Mouse (Mus musculus): ENCODE results near the gene Zbtb7b. TPM values are rescaled to one million over a fixed set of nuclear protein-coding genes. Genes with fewer than 3 reads are reported as not detected.

Gene Zbtb7b
- polyA plus RNA-seq, 1 experiment from 2014 or later: 1.7 TPM

DNA sequence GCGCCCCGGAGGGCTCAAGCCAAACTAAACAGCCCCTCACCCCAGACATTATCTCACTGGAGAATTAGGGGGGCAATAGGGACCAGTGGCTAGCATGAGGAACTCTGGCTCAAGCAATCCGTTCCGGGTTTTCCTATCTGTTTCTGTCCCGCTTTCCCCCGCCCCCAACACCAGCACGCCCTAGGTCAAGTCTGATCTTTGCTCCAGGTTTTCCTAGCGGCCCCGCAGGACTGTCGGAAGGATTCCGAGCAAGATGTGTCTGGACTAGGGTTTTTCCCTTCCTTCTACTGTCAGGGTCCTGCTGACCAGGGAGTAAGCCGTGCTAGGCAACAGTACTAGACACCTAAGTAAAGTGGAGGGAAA, 299 bp upstream of the Zbtb7b start:
- Histone ChIP-seq H3K9ac (ENCODE audit: low read length) (peak overlapping the region; percentile 78), H3K4me1 (ENCODE audit: control insufficient read depth, insufficient read depth, low read length) (peaks cover 28% of the 10 kb centered on the region), H3K27ac (ENCODE audit: low read length) (peak overlapping the region; percentile 97), H3K4me2 (ENCODE audit: low read depth, low read length) (peak overlapping the region; percentile 90), H3K27me3 (ENCODE audit: control insufficient read depth, insufficient read depth, low read length) (no peaks in the 10 kb centered on the region), H3K36me3 (ENCODE audit: control insufficient read depth, insufficient read depth) (no peaks in the 10 kb centered on the region), H3K4me3 (ENCODE audit: low read length) (peak overlapping the region; percentile 77), H3K9me3 (replicated peaks; ENCODE audit: control insufficient read depth, low read length) (no peaks in the 10 kb centered on the region)
- peak; percentile 6 for ATAC-seq (replicated peaks; ENCODE audit: extremely low read depth, insufficient read depth, low FRiP score)
- WGBS: under 1% methylated on average over 11 of the region's 12 CpGs

GRCm38 (mm10) chr3:89393605-89394004, 971 bp downstream of the Zbtb7b start:
- peak overlapping the region; percentile 77 for H3K4me3 ChIP-seq (ENCODE audit: low read length)
- under 1% methylated on average over 15 of the region's 15 CpGs for WGBS
- peak overlapping the region; percentile 90 for H3K4me2 ChIP-seq (ENCODE audit: low read depth, low read length)
- H3K4me1 ChIP-seq (ENCODE audit: control insufficient read depth, insufficient read depth, low read length): peaks cover 28% of the 10 kb centered on the region
- H3K27me3 ChIP-seq (ENCODE audit: control insufficient read depth, insufficient read depth, low read length): no peaks in the 10 kb centered on the region
- ATAC-seq (replicated peaks; ENCODE audit: extremely low read depth, insufficient read depth, low FRiP score): peak; percentile 93
- H3K27ac ChIP-seq (ENCODE audit: low read length): peak overlapping the region; percentile 97
- no peaks in the 10 kb centered on the region for H3K9me3 ChIP-seq (replicated peaks; ENCODE audit: control insufficient read depth, low read length)
- peak overlapping the region; percentile 88 for H3K9ac ChIP-seq (ENCODE audit: low read length)
- no peaks in the 10 kb centered on the region for H3K36me3 ChIP-seq (ENCODE audit: control insufficient read depth, insufficient read depth)

GRCm38 (mm10) chr3:89392871-89393311, 1.7 kb downstream of the Zbtb7b start:
- Histone ChIP-seq H3K36me3 (ENCODE audit: control insufficient read depth, insufficient read depth) (no peaks in the 10 kb centered on the region), H3K27ac (ENCODE audit: low read length) (peak overlapping the region; percentile 73), H3K27me3 (ENCODE audit: control insufficient read depth, insufficient read depth, low read length) (no peaks in the 10 kb centered on the region), H3K4me1 (ENCODE audit: control insufficient read depth, insufficient read depth, low read length) (peaks cover 28% of the 10 kb centered on the region), H3K4me3 (ENCODE audit: low read length) (peak overlapping the region; percentile 77), H3K4me2 (ENCODE audit: low read depth, low read length) (peak overlapping the region; percentile 90), H3K9ac (ENCODE audit: low read length) (peak overlapping the region; percentile 88), H3K9me3 (replicated peaks; ENCODE audit: control insufficient read depth, low read length) (no peaks in the 10 kb centered on the region)
- no peak for ATAC-seq (replicated peaks; ENCODE audit: extremely low read depth, insufficient read depth, low FRiP score)
- under 1% methylated on average over 22 of the region's 24 CpGs for WGBS

DNA sequence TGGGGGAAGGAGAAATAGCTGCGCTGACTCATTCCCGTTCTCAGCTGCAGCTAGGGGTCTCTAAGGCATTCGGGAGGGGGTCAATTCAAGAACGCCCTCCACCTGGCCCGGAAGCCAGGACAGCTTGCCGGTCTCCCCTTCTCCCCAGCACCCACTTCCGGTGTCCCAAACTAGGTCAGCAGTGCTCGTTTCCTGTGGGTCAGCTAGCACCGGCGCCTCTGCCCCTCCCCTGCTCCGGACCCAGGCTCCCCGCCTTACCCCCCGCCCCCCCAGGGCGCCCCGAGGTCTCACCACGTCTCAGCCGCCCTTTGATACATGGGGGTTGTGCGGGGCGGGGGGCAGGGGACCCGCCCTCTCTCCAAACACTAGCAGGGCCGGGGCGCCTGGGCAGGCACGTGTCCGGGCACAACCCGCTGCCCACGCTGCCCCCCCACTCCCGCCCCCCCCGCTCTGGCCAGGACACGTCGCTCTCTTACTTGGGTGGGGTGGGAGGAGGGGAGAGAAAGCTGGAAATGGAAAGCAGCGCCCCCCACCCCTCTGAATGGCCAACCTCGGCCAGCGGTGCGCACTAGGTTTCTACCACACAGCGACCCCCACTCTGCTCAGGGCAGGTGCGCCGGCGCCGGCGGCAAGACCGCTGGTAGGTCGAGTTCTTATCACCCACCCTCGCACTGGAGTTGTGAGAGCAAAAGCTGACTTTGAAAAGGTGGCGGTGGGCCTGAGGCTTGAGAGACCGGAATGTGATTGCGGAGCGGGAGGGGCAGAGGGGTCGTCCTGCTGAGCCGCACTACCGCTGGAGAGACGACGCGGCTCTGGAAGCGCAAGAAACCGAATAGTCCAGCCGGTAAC, 2.7 kb downstream of the Zbtb7b start:
- WGBS: under 1% methylated on average over 55 of the region's 56 CpGs
- peak overlapping the region; percentile 88 for H3K9ac ChIP-seq (ENCODE audit: low read length)
- no peaks in the 10 kb centered on the region for H3K36me3 ChIP-seq (ENCODE audit: control insufficient read depth, insufficient read depth)
- H3K4me3 ChIP-seq (ENCODE audit: low read length): peak overlapping the region; percentile 77
- H3K27me3 ChIP-seq (ENCODE audit: control insufficient read depth, insufficient read depth, low read length): no peaks in the 10 kb centered on the region
- peaks cover 29% of the 10 kb centered on the region for H3K4me1 ChIP-seq (ENCODE audit: control insufficient read depth, insufficient read depth, low read length)
- no peak for ATAC-seq (replicated peaks; ENCODE audit: extremely low read depth, insufficient read depth, low FRiP score)
- no peaks in the 10 kb centered on the region for H3K9me3 ChIP-seq (replicated peaks; ENCODE audit: control insufficient read depth, low read length)
- peak overlapping the region; percentile 73 for H3K27ac ChIP-seq (ENCODE audit: low read length)
- peak overlapping the region; percentile 90 for H3K4me2 ChIP-seq (ENCODE audit: low read depth, low read length)

DNA sequence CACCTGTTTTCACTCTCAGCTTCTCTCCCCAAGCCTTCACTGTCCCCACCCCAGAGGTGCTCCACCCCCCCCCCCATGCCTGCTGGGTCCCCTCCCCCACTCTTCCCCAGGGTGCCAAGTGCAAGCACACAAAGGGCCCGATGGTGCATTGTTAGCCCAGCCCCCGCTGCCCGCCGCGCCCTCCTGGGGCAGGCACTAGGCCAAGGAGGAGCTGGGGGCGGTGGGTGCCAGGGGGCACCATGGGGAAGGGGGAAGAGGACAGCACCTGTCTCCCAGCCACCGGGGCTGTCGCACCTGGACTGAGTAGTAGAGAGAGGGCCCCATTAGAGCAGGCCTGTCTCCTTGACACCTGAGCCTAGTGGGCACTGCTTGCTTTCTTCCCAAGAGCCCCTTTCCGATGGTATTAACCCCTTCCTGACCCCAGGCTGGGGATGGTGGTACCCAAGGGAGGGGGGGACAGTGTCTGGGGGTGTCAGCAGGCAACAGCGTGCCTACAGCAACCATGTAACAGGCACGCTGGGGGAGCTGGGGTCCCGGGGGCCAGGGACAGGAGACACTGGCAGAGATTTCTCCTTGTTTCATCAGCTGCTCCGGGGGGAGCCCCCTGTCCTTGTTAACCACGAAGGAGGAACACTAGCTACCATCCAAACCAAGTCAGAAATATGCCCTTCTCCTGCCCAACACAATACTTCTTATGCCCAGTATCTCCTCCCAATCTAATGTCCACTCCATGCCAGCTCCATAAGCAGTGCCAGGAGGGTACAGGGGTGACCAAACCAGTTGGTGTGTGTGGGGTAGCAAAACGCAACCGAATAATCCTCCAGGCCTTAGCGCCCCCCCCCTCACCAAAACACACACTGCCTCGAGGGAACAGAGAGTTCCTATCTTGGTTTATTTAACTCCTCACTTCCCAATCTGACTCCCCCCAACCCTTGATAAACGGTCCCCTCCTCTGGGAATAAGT, 3.6 kb downstream of the Zbtb7b start:
- Histone ChIP-seq H3K4me2 (ENCODE audit: low read depth, low read length) (peak overlapping the region; percentile 90), H3K36me3 (ENCODE audit: control insufficient read depth, insufficient read depth) (no peaks in the 10 kb centered on the region), H3K4me3 (ENCODE audit: low read length) (peak overlapping the region; percentile 77), H3K9ac (ENCODE audit: low read length) (peak overlapping the region; percentile 88), H3K27ac (ENCODE audit: low read length) (peak overlapping the region; percentile 73), H3K27me3 (ENCODE audit: control insufficient read depth, insufficient read depth, low read length) (no peaks in the 10 kb centered on the region), H3K9me3 (replicated peaks; ENCODE audit: control insufficient read depth, low read length) (no peaks in the 10 kb centered on the region), H3K4me1 (ENCODE audit: control insufficient read depth, insufficient read depth, low read length) (peaks cover 24% of the 10 kb centered on the region)
- no peak for ATAC-seq (replicated peaks; ENCODE audit: extremely low read depth, insufficient read depth, low FRiP score)
- WGBS: 16% methylated on average over 19 of the region's 19 CpGs

- peak overlapping the region; percentile 73 for H3K27ac ChIP-seq (ENCODE audit: low read length)
- no peak for ATAC-seq (replicated peaks; ENCODE audit: extremely low read depth, insufficient read depth, low FRiP score)
- no peak overlapping the region for H3K4me2 ChIP-seq (ENCODE audit: low read depth, low read length)
- H3K9ac ChIP-seq (ENCODE audit: low read length): no peak overlapping the region
- no peaks in the 10 kb centered on the region for H3K27me3 ChIP-seq (ENCODE audit: control insufficient read depth, insufficient read depth, low read length)
- H3K4me3 ChIP-seq (ENCODE audit: low read length): no peak overlapping the region
- no peaks in the 10 kb centered on the region for H3K9me3 ChIP-seq (replicated peaks; ENCODE audit: control insufficient read depth, low read length)
- no peaks in the 10 kb centered on the region for H3K36me3 ChIP-seq (ENCODE audit: control insufficient read depth, insufficient read depth)
- H3K4me1 ChIP-seq (ENCODE audit: control insufficient read depth, insufficient read depth, low read length): peaks cover 15% of the 10 kb centered on the region
- WGBS: 27% methylated on average over 5 of the region's 5 CpGs
Observed at GRCm38 (mm10) chr3:89390111-89390515, 4.5 kb downstream of the Zbtb7b start.

DNA sequence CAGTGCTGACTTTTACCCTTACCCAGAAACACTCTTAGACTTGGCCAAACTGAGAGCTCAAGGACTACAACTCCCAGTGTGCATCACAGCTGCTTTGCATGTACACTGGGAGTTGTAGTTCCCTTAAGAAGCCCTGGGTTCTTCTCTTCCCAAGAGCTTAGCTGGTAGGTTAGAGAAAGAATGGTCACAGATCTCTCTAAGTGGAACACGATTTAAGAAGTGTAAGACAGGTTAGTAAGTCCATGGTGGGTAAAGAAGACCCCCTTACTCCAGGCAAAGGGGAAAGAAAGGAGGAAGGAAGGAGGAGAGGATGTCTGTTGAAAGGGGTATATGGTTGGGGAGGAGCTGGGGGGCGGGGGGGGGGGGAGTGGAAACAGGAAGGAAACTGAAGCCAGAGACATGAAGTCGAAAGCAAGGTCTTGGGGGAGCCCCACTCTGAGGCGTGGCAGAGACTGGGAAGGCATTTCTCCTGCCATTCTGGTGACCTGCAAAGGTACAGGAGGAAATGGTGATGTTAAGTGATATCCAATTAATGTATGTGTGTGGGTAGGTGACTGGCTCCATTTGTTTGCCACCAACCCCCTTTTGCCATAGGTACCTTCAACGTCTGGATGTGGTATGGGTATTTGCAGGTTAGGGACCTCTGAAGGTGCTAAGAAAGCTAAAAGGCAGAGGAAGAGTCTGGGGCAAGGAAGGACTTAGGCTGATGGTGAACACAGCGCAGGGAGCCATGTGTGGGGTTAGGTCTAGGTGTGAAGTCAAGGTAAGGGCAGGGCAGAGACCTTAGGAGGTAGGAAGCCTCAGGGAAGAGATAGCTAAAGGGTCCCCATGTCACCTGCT, 5.5 kb downstream of the Zbtb7b start:
- no peak overlapping the region for H3K27ac ChIP-seq (ENCODE audit: low read length)
- H3K27me3 ChIP-seq (ENCODE audit: control insufficient read depth, insufficient read depth, low read length): no peaks in the 10 kb centered on the region
- no peak overlapping the region for H3K9ac ChIP-seq (ENCODE audit: low read length)
- no peak overlapping the region for H3K4me3 ChIP-seq (ENCODE audit: low read length)
- 56% methylated on average over 6 of the region's 6 CpGs for WGBS
- H3K9me3 ChIP-seq (replicated peaks; ENCODE audit: control insufficient read depth, low read length): no peaks in the 10 kb centered on the region
- no peaks in the 10 kb centered on the region for H3K36me3 ChIP-seq (ENCODE audit: control insufficient read depth, insufficient read depth)
- H3K4me1 ChIP-seq (ENCODE audit: control insufficient read depth, insufficient read depth, low read length): peaks cover 15% of the 10 kb centered on the region
- no peak overlapping the region for H3K4me2 ChIP-seq (ENCODE audit: low read depth, low read length)
- no peak for ATAC-seq (replicated peaks; ENCODE audit: extremely low read depth, insufficient read depth, low FRiP score)

DNA sequence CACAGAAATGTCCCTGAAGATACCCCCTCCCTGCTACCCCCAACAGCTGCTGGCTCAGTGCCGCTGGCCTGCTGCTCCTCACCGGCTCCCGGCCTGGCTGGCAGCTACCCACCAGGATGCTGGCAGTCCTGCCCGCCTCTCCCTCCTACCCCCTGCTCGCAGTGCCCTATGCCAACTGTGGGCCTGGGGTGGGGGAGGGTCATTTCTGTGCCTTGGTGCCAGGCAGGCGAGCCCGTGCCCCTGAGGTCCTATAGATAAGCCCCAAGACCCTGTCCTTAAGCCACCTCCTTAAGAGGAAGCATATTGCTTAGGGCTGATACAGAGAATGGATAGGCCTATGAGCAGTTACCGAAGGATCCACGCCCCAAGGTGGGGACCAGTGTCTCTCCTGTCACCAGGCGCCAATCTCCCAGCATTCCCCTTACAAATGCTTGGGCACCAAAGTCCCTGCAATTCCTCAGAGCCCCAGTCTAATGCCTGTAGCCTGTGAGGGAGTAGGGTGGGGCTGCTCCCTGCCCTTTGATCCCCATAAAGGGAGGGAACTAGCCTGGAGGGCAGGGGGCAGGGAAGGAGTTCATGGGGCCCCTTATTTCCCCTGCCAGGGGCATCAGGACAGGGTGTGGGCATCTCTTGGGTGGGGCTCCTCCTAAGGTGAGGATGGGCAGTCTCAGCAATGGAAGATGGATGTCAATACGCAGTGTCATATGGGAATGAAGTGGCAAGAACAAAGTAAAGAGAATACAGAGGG, 6.3 kb downstream of the Zbtb7b start:
- Histone ChIP-seq H3K9me3 (replicated peaks; ENCODE audit: control insufficient read depth, low read length) (no peaks in the 10 kb centered on the region), H3K36me3 (ENCODE audit: control insufficient read depth, insufficient read depth) (no peaks in the 10 kb centered on the region), H3K27ac (ENCODE audit: low read length) (no peak overlapping the region), H3K4me2 (ENCODE audit: low read depth, low read length) (no peak overlapping the region), H3K27me3 (ENCODE audit: control insufficient read depth, insufficient read depth, low read length) (no peaks in the 10 kb centered on the region), H3K9ac (ENCODE audit: low read length) (no peak overlapping the region), H3K4me3 (ENCODE audit: low read length) (no peak overlapping the region), H3K4me1 (ENCODE audit: control insufficient read depth, insufficient read depth, low read length) (peaks cover 15% of the 10 kb centered on the region)
- 74% methylated on average over 11 of the region's 11 CpGs for WGBS
- no peak for ATAC-seq (replicated peaks; ENCODE audit: extremely low read depth, insufficient read depth, low FRiP score)
